Mouse (Mus musculus): ENCODE data around the gene Cul7. TPM values are rescaled to one million over a fixed set of nuclear protein-coding genes. Genes with fewer than 3 reads are reported as not detected.

The Cul7 gene
- total RNA-seq, 2 experiments from 2014 or later, result 88.3 to 97.5 TPM

GRCm38 (mm10) chr17:46667712-46668111 lies 17.6 kb downstream of the Cul7 start:
- no peak for DNase-seq (ENCODE audit: low spot score in 2 of 2)

- no peak for DNase-seq (ENCODE audit: low spot score in 2 of 2)
These were observed 19.8 kb downstream of the Cul7 start for GRCm38 (mm10) chr17:46669911-46670310.

- DNase-seq (ENCODE audit: low spot score in 2 of 2), result peak; percentile 65 to 78
These were observed 23.9 kb downstream of the Cul7 start, which contains the start of gene Rrp36 for GRCm38 (mm10) chr17:46673850-46674529. Rrp36 (minus strand) TSS chr17:46674352.

GRCm38 (mm10) chr17:46674530-46675283 lies 24.6 kb downstream of the Cul7 start:
- DNase-seq (ENCODE audit: low spot score in 2 of 2), result no peak

- no peak for DNase-seq (ENCODE audit: low spot score in 2 of 2)
These were observed 28.3 kb downstream of the Cul7 start, which contains the start of gene Mea1 for GRCm38 (mm10) chr17:46678416-46678815. Mea1 (plus strand) TSS chr17:46678793.

- DNase-seq (ENCODE audit: low spot score in 2 of 2), result no peak
These were observed 28.8 kb downstream of the Cul7 start for GRCm38 (mm10) chr17:46678911-46679310.

GRCm38 (mm10) chr17:46679843-46680759 lies 30.0 kb downstream of the Cul7 start:
- DNase-seq (ENCODE audit: low spot score in 2 of 2), result no peak

GRCm38 (mm10) chr17:46680760-46681373 lies 30.7 kb downstream of the Cul7 start, which contains the start of gene Klhdc3:
Klhdc3 (minus strand) TSS chr17:46680914.
- peak; percentile 91 to 94 for DNase-seq (ENCODE audit: low spot score in 2 of 2)

GRCm38 (mm10) chr17:46681466-46682118 lies 31.5 kb downstream of the Cul7 start:
- DNase-seq (ENCODE audit: low spot score in 2 of 2), result no peak

GRCm38 (mm10) chr17:46682654-46683389 lies 32.7 kb downstream of the Cul7 start:
- DNase-seq (ENCODE audit: low spot score in 2 of 2), result no peak

GRCm38 (mm10) chr17:46685913-46686312 lies 35.8 kb downstream of the Cul7 start:
- no peak for DNase-seq (ENCODE audit: low spot score in 2 of 2)

- DNase-seq (ENCODE audit: low spot score in 2 of 2), result no peak
These were observed 40.5 kb downstream of the Cul7 start for GRCm38 (mm10) chr17:46690665-46691064.

GRCm38 (mm10) chr17:46691390-46691789 lies 41.3 kb downstream of the Cul7 start:
- no peak for DNase-seq (ENCODE audit: low spot score in 2 of 2)

GRCm38 (mm10) chr17:46694517-46695063 lies 44.5 kb downstream of the Cul7 start:
- DNase-seq (ENCODE audit: low spot score in 2 of 2), result no peak

GRCm38 (mm10) chr17:46698515-46698914 lies 48.4 kb downstream of the Cul7 start:
- no peak for DNase-seq (ENCODE audit: low spot score in 2 of 2)

- no peak for DNase-seq (ENCODE audit: low spot score in 2 of 2)
These were observed 49.1 kb downstream of the Cul7 start for GRCm38 (mm10) chr17:46699245-46699644.

- DNase-seq (ENCODE audit: low spot score in 2 of 2), result no peak
These were observed 49.8 kb downstream of the Cul7 start for GRCm38 (mm10) chr17:46699912-46700311.

- no peak for DNase-seq (ENCODE audit: low spot score in 2 of 2)
These were observed 51.4 kb downstream of the Cul7 start for GRCm38 (mm10) chr17:46701489-46701888.

- DNase-seq (ENCODE audit: low spot score in 2 of 2), result no peak
These were observed 52.0 kb downstream of the Cul7 start for GRCm38 (mm10) chr17:46702100-46702499.
